Mouse (Mus musculus) layer of hippocampus, adult 9-10 months (tissue): Measurements from ENCODE around the gene Borcs5.
"Not testable (repeated sequence)": the region's sequence is repeated elsewhere in the genome, so short reads cannot be mapped to it uniquely, and the experiment has no call there.

ENCODE experiments used
- DNase-seq: peaks from one replicate; pipeline ENCODE4 v3.0.0; 2022; ENCODE audit warnings: low spot score

The Borcs5 gene

DNA sequence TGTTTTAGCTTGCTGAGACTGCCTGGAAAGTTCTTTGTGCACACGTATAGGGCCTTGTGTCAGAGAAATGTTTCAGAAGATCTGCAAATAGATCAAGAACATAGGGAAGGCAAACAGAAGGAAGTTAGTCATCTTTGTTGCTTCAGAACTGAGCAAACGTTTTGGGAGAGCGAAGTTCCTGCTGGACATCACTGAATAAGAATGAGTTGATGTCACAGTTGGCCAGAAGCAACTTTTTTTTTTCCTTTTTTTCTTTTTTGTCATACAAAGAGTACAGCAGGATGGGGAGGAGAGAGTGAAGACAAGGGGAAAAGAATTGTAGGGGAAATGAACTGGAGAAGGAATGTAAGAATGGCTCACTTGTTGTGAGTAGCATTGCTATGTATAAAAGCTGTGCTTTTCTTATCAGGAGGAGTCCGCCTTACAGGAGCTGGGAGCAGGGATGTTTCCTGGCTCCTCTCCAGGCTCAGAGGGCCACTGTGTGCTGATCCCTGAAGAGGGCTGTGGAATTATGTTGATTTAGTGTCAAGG is 31.6 kb downstream of the Borcs5 start:
- DNase-seq: no peak

DNA sequence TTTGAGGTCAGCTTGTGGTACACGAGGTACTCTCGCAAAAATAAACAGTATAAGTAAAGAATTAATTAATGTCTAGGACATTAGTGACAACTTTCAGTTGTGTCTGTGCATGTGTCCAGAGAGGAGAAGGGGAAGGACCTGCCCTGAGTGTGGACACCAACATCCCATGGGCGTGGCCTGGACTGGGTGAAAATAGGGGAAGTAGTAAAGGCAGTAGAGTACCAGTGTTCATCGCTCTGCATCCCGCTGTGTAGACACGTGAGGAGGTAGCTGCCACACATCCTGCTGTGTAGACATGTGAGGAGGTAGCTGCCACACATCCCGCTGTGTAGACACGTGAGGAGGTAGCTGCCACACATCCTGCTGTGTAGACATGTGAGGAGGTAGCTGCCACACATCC is 34.4 kb downstream of the Borcs5 start:
- not testable (repeated sequence) for DNase-seq

DNA sequence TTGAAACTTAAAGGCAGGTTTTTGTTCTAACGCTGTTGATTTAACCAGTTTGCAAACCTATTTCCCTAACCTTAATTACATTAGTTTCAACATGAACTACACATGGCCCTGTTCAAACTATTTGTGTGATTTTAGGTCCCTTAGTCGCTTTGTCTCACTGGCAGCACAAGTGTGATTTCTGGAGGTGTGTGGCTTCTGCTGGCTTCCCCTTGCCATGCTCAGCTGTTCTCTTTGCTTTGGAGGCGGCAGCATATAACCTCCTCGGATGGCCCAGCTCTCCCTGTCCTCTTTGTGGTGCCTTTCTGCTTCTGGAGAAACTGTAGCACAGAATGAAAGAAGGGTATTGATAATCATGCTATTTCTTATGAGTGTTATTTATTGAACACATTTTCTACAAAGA is 38.2 kb downstream of the Borcs5 start:
- DNase-seq: no peak

DNA sequence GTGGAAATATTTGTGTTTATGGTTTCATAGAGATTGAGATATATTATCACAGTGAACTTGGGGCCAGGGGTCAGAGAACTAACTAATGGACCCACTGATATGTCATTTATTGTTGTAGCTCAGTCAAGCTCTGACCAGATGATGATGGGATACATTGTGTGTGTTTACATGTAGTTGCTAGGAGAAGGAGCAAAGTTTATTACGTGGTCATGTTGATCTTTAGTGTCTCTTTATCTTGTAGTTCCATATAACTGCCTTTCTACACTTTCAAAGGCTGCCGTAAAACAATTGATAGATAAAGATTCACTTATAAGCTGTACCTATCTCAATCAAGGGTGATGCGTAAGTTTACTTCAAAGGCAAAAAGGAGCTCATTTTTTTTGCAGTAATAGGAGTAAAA is 38.7 kb downstream of the Borcs5 start:
- no peak for DNase-seq

DNA sequence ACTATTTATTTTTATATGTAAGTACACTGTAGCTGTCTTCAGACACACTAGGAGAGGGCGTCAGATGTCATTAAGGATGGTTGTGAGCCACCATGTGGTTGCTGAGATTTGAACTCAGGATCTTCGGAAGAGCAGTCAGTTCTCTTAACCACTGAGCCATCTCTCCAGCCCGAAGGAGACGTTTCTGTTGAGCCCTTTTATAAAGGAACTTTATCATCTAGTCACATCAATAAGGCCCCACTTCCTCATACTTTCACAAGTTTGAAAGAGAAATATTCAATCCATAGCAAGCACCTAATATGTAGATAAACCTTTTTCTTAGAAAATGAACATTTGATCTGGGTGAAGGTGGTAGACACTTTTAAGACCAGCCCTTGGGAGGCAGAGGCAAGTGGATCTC is 40.0 kb downstream of the Borcs5 start:
- DNase-seq: not testable (repeated sequence)

DNA sequence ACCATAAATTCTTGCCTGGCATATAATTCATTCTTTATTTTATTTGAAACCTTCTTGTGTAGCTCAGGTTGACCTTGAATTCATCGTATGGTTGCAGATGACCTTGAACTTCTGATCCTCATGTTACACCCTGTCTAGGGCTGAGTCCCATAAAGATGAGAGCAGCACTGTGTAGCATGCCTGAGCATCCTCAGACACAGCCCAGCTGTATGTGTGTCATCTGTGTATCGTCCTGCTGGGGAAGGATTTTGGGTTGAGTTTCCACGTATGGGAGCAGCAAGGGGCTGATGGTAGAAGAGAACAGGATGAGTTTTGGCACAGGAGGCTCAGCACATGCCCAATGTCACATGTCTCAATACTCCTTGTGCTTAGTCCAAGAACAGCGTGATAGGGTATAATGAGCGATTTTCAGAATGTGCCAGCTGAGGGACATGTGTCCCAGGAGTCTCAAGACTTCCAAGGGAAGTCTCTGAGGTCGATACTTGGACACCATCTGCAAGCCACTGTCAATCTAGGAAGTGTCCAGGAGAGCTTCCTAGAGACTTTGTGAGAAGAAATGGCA is 45.1 kb downstream of the Borcs5 start:
- no peak for DNase-seq

DNA sequence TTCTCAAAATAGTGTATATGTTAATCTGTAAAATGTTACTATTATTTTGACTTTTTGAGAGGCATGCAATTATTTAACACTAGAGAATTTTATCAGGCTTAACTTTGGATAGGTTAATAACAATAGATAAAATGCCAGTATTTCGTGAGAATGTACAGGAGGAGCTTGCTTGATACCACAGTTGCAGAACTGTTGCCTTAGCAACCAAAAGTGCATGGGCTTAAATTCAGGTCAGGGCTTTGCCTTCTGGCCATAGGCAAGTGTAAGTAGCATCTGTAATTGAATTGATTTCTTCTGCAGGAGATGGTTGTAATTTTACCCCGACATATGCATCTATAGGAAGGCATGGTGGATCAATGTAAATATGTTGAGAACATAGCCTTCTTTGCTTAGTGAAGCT is 45.7 kb downstream of the Borcs5 start:
- DNase-seq: no peak

DNA sequence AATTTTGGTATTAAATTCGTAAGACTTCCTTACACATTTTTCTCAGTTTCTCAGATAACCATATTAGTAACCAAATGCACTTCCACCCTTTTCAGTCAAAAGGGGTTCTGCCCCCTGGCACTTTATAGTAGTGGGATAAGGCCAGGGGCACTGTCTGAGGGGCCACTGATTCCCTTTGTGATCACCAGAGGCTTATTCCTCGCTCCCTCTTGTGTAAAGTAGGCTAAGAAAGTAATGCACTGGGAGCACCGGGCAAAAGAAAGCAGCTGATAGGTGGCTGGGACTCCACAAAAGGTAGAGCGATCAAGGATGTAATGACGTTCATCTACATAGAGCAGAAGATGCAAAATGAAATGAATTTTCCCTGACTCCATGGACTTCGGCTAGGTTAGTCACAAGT is 46.2 kb downstream of the Borcs5 start:
- no peak for DNase-seq

DNA sequence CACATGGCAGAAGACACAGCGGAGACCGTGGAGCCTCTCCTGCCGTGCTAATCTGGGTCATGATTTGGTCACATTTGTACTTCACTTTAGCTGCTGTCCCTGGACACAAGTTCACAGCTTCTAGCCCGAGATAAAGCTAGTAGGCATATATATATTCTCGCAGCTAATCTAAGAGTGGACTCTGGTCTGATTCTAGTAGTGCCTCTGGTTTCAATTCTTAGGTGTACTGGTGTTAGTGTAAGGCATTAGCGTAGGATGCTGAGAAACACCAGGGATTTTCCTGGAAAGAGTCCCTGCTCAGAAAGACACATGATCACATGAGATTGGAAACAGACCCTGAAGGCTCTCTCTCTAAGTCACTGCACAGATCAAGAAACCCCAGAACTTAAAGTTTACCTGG is 55.2 kb downstream of the Borcs5 start:
- DNase-seq: no peak

DNA sequence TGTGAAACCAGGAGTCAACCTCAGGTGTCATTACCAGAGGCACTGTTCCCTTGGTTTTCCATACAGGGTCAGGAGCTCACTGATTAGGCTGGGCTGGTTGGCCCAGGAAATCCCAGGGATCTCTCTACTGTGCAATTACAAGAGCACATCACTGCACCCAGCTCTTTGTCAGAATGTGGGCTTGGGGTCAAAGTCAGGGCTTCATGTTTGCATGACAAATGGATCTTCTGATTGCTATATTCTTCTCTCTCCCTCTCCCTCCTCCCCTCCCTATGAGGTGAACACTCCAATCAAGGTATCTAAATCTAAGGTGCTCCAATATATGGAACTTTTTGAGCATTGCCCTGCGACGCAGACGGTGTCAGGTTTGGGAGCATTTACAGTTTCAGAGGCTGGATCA is 55.7 kb downstream of the Borcs5 start:
- no peak for DNase-seq

DNA sequence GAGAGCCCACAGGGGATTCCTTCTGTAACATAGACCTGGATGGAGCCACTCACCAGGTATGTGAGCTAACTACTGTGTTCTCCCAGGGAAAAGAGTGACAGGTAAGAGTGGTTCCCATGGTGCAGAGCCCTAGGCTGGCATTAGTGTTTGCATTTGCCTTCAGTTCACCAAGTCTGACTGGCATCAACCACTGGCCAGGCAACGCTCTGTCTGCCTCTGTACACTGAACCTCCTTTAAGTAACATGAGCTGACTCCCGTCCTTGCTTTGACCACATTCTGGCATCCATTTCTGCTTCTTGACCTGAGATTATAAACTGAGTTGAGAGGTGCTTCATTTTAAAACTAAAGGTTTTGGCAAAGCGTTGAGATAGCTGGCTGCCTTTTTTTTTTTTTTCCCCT is 56.3 kb downstream of the Borcs5 start:
- no peak for DNase-seq

DNA sequence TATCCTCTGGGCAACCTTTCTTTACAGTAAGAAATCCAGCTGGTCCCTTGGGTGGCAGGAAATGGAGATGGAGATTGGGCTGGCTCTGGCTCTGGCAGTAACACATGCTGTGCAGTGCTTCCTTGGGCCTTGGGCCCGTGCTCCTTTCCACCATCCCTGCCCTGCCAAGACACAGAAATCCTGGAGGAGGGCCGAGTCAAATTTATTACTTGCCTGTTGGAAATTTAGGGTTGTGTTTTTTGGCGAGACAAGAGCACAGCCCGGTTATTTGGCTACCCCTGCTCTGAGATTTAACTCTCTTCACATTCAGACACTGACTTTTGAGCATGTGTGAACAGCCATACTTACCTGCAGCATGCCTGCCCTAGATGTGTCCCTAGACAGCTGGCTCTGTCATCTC is 56.8 kb downstream of the Borcs5 start:
- no peak for DNase-seq

DNA sequence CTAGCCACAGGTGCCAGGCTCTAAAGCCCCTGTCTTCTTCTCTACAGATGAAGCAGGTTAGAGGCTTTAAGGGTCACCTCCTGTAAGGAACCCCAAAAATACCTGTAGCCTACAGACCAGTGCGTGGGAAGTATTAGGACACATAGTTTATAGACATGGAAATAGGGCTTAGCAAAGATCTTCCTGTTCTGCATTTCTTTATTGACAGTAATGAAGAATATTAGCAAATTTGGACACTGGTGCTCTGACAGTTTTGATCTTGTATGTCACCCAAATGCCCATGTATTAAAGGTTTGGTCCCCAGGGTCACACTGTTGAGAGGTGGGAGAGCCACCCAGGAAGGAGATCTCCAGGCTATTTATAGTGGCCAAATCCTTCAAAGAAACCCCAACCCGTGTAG is 57.2 kb downstream of the Borcs5 start:
- DNase-seq: no peak

DNA sequence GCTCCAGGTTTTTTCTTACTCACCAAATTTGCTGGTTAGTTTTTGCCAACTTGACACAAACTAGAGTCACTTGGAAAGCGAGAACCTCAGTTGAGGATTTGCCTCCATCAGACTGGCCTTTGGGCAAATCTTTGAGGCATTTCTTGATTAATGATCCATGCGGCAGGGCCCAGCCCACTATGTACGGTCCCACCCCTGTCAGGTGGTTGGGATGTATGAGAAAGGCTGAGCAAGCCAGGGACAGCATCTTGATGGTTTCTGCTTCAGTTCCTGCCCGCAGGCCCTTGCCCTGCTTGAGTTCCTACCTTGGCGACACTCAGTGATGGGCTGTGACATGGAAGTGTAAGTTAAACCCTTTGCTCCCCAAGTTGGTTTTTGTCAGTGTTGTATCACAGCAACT is 58.9 kb downstream of the Borcs5 start:
- no peak for DNase-seq

DNA sequence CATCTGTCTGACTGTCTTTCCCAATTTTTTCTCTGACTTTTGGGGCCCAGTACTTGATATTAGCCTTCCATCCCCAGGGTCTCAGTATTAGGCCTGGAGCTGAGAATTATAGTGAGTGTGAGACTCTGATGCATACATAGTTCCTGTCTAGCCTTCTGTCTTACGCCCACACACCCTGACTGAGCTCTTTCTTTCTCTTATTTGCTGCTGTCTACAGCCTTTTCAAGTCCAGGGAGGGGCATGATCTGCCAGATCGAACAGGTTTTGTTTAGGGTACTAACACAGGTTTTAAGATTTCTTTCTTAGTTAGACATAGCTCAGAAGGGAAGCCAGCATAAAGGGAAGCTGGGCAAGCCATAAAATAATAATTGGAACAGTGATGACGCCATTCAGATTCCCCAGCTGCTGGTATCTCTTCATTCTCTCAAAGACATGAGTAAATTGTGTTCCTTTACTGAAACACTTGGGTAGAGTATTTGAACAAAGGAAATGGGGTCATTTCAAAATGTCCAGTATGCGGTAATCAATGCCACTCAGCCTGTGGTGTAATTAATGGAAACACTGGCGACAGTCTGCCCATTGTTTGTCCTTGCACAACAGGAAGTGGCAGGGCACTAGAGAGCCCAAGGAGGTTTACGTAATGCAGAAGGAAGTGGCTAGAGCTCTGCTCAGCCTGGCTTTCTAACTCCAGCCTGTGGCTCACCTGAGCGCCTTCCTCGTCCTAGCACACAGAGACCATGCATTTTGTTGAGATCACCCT is 61.3 kb downstream of the Borcs5 start:
- DNase-seq: no peak

DNA sequence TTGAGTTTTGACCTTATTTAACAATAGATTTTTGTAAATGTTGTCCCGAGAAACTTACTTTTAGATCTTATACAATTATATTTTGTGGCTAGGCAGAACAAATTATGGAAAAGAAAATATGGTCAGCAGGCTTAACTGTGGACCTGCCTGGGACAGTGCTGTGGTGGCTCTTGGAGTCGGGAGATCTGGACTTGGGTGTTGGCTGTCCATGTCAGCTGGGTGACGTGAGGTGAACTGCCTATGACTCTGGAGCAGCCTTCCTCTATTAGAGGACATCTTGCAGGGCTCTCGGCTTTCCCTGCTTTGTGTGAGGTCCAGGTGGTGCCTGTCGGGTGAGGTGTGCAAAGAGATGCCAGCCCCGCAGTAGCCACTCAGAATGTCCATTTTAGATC is 61.9 kb downstream of the Borcs5 start:
- DNase-seq: no peak

DNA sequence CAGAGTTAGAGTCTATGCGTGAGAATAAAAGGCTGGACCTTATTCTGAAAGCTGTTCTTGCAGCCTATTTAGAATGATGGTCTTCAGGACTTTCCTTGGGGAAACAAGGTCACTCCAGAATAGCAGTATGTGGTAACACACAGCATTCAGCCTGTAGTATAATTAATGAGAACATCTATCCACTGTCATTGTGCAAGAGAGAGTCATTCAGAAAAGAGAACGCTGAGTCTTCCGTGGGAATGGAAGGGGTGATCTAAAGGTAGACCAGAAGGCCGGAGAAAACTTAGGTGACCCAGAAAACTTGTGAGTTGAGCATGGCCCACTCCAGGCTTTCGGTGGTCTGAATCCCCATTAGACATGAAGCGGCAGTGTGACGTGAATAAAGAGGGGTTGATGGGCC is 62.9 kb downstream of the Borcs5 start:
- DNase-seq: no peak

DNA sequence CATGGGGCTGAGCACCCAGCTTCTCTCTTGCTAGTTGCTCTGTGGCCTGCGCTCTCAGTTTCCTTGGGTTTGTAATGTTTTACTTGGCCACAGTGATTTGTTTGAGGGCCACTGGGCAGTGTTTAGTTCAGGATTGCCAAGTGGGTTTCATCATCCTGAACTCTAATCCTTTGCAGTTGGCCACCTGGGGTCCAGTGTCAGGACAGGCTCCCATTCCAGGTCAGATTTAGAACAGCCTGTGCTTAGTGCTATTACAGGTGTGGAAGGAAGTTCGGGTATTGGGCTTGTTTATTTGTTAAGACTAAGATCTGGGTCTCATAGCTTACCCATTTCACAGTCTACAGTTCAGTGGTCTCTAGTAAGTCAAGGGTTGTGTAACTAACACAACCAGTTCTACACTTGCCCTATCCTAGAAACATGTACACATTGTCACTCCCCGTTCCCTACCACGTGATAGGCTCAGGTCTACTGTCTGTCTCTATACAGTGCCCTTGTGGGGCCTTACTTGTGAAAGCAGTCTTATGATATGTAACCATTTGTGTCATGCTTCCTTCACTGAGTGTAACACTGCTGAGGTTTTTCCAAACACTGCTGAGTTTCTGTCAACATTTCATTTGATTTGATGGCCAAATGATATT is 63.9 kb downstream of the Borcs5 start:
- no peak for DNase-seq

DNA sequence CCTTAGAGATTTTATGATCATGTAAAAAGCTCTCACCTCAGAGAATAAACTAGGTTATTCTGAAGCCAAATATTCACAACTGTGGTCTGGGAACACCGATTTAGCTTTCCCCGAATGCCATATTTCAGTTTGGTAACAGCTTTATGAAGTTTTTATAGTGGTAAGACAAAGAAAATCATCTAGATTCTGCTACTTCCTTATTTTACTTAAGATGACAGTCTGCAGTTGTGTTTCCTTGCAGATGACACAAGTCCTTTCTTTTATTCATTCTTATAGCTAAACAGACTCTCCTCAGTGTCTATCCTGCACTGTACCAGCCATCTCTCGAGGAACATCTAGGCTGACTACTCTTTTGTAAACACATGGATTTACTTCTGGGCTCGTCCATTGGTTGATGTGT is 67.2 kb downstream of the Borcs5 start:
- no peak for DNase-seq

DNA sequence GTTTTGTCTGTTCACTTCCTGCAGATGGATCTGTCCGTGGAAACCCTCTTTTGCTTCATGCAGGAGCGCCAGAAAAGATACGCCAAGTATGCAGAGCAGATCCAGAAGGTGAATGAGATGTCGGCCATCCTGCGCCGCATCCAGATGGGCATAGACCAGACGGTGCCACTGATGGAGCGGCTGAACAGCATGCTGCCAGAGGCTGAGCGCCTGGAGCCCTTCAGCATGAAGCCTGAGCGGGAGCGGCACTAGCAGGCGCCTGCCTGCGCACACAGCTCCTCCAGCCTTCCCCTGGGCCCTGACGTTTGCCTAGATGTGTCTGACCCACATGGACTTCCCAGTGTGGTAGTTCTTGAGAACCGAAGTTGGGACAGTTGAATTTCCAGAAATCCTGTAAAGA is 70.7 kb downstream of the Borcs5 start:
- no peak for DNase-seq

DNA sequence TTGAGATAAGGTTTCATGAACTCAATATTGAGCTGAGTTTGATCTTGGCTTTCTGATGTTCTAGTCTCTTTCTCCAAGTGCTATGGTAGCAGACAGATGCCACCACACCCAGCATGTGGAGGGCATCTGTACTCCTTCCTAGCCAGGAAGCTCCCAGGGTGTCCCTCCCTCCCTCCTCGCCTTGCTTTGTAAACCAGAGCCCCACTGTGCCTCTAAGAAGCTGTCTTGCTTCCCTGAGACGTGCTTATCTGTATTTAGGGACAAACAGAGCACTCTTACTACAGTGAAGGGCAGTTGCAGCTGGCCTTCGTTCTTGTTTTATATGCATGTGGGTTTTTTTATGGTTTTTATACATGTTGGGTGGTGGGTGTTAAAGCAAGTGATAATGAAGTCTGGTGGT is 74.0 kb downstream of the Borcs5 start:
- no peak for DNase-seq

DNA sequence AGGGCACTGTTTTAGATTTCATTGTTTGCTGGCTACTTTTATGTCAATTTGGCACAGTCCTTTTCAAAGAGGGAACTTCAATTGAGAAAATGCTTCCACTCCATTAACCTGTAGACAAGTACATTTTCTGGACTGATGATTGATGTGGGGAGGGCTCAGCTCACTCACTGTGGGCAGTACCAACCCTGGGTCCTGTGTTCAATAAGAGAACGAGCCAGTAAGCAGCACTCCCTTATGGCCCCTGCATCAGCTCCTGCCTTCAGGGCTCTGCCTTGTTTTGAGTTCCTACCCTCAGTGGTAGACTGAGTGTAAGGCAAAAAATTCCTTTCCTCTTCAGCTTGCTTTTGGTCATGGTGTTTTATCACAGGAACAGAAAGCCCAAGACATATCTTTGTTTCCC is 74.6 kb downstream of the Borcs5 start:
- no peak for DNase-seq

DNA sequence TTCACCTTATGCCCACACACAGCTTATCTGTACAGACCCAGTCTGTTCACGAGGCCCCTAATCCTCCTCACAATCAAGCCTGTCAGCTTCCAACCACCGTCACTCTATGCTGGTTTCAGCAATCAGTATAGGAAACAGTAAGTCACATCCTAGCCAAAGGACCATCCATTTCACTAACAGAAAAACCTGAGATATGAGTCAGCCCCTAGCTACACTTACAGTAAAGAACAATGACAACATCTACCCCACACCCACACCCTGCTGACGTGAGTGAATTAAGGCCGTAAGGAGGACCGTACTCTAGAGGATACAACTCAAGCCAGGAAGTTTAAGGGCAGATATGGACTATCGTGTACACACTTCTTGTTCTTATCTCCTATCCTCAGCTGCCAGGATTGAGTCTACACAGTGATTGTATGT is 76.9 kb downstream of the Borcs5 start:
- no peak for DNase-seq
